Mouse (Mus musculus) intestine, embryonic 14.5 days (tissue): Measurements from ENCODE around the gene Shf. TPM values are rescaled to one million over a fixed set of nuclear protein-coding genes. Genes with fewer than 3 reads are reported as not detected.

ENCODE experiments used
- ATAC-seq: fragments of 200-750 bp; cut with Nextera tagmentation; replicated peaks from 2 replicates; pipeline ENCODE4 v1.8.0; 2017; ENCODE audit warnings: low read depth, moderate number of reproducible peaks, moderate TSS enrichment, moderate library complexity; ENCODE audit not compliant: low FRiP score, low TSS enrichment
- DNase-seq: peaks from one replicate; pipeline ENCODE4 v3.0.0-alpha.2; 2018; ENCODE audit warnings: low spot score
- H3K27ac ChIP-seq: fragments of 300-500 bp; sonication (generic); 2 replicates; pipeline ENCODE4 v1.5.1; 2014; ENCODE audit warnings: low read depth, mild to moderate bottlenecking, control low read depth
- H3K27me3 ChIP-seq: fragments of 300-500 bp; sonication (generic); replicated peaks from 2 replicates; pipeline ENCODE4 v1.6.1; 2014; ENCODE audit warnings: low read length, control low read depth; ENCODE audit not compliant: control insufficient read depth, insufficient read depth
- H3K36me3 ChIP-seq: fragments of 300-500 bp; sonication (generic); 2 replicates; pipeline ENCODE4 v1.6.1; 2014; ENCODE audit warnings: low read length, control low read depth; ENCODE audit not compliant: control insufficient read depth, insufficient read depth
- H3K4me1 ChIP-seq: fragments of 300-500 bp; sonication (generic); replicated peaks from 2 replicates; pipeline ENCODE4 v1.6.1; 2014; ENCODE audit warnings: low read length, control low read depth, mixed read lengths; ENCODE audit not compliant: control insufficient read depth, insufficient read depth
- H3K4me2 ChIP-seq: fragments of 300-500 bp; sonication (generic); 2 replicates; pipeline ENCODE4 v1.6.1; 2014; ENCODE audit warnings: low read length
- H3K4me3 ChIP-seq: fragments of 300-500 bp; sonication (generic); 2 replicates; pipeline ENCODE4 v1.5.1; 2014; ENCODE audit warnings: low read depth, low read length, control low read depth, mixed read lengths
- H3K9ac ChIP-seq: fragments of 300-500 bp; sonication (generic); 2 replicates; pipeline ENCODE4 v1.6.1; 2014; ENCODE audit warnings: mild to moderate bottlenecking, low read length
- H3K9me3 ChIP-seq: fragments of 300-500 bp; sonication (generic); 2 replicates; pipeline ENCODE4 v1.6.1; 2016; ENCODE audit warnings: low read length, control low read depth; ENCODE audit not compliant: control insufficient read depth
- WGBS: fragments of 180-500 bp; shearing (Covaris S2); extraction: QIAGEN DNeasy Blood & Tissue Kit; methylation state at CpG from one replicate; pipeline ENCODE4 v1.1.7; 2014; 5-methylcytosine and 5-hydroxymethylcytosine counted together
- polyA plus RNA-seq: library from polyadenylated mRNA; unstranded; fragments of >200 nt; fragmentation: Nextera tagmentation; extraction: Ambion mirVana; gene quantifications from 2 replicates; pipeline ENCODE4 v1.2.1, GENCODE M21; 2014

Gene Shf
- polyA plus RNA-seq, 1 experiment from 2014 or later = 4.9 TPM

GRCm38 (mm10) chr2:122355389-122355788 lies 13.6 kb downstream of the Shf start:
- H3K36me3 ChIP-seq = peaks cover 46% of the 10 kb centered on the region; the same call in 1 of the 2 replicates
- H3K4me2 ChIP-seq = no peak overlapping the region
- no peaks in the 10 kb centered on the region for H3K9me3 ChIP-seq
- H3K27me3 ChIP-seq = no peaks in the 10 kb centered on the region
- no peak overlapping the region for H3K27ac ChIP-seq
- ATAC-seq (no peak), DNase-seq (no peak)
- no peaks in the 10 kb centered on the region for H3K4me1 ChIP-seq
- H3K9ac ChIP-seq = no peak overlapping the region
- H3K4me3 ChIP-seq = no peak overlapping the region
- 84% methylated on average over 5 of the region's 5 CpGs for whole genome bisulfite sequencing

GRCm38 (mm10) chr2:122354191-122354929 lies 14.6 kb downstream of the Shf start:
- DNase-seq (no peak), ATAC-seq (no peak)
- peaks cover 43% of the 10 kb centered on the region; the same call in 1 of the 2 replicates for H3K36me3 ChIP-seq
- H3K4me2 ChIP-seq = no peak overlapping the region
- no peak overlapping the region for H3K27ac ChIP-seq
- 72% methylated on average over 12 of the region's 12 CpGs for WGBS
- no peaks in the 10 kb centered on the region for H3K9me3 ChIP-seq
- no peak overlapping the region for H3K9ac ChIP-seq
- peaks cover 4% of the 10 kb centered on the region; the same call in 1 of the 2 replicates for H3K4me1 ChIP-seq
- H3K27me3 ChIP-seq = no peaks in the 10 kb centered on the region
- H3K4me3 ChIP-seq = no peak overlapping the region

GRCm38 (mm10) chr2:122353765-122354164 lies 15.2 kb downstream of the Shf start:
- Histone ChIP-seq H3K4me1 (peaks cover 8% of the 10 kb centered on the region), H3K4me2 (no peak overlapping the region), H3K27me3 (no peaks in the 10 kb centered on the region), H3K36me3 (peaks cover 37% of the 10 kb centered on the region; the same call in 1 of the 2 replicates), H3K4me3 (no peak overlapping the region), H3K27ac (no peak overlapping the region), H3K9me3 (no peaks in the 10 kb centered on the region), H3K9ac (no peak overlapping the region)
- ATAC-seq (no peak), DNase-seq (no peak)
- WGBS = 81% methylated on average over 8 of the region's 8 CpGs

GRCm38 (mm10) chr2:122352992-122353391 lies 16.0 kb downstream of the Shf start:
- WGBS = 67% methylated on average over 6 of the region's 6 CpGs
- H3K4me2 ChIP-seq = no peak overlapping the region

GRCm38 (mm10) chr2:122351931-122352329 lies 17.0 kb downstream of the Shf start:
- WGBS = 74% methylated on average over 4 of the region's 4 CpGs
- Histone ChIP-seq H3K27me3 (no peaks in the 10 kb centered on the region), H3K9me3 (no peaks in the 10 kb centered on the region), H3K4me1 (peaks cover 14% of the 10 kb centered on the region), H3K36me3 (peaks cover 33% of the 10 kb centered on the region; the same call in 1 of the 2 replicates), H3K27ac (no peak overlapping the region; the same call in 1 of the 2 replicates), H3K4me2 (no peak overlapping the region), H3K9ac (no peak overlapping the region), H3K4me3 (no peak overlapping the region)
- DNase-seq = no peak
- no peak for ATAC-seq

More at GRCm38 (mm10) chr2:122352992-122353391, 16.0 kb downstream of the Shf start:
- Histone ChIP-seq H3K9ac (no peak overlapping the region), H3K27me3 (no peaks in the 10 kb centered on the region), H3K36me3 (peaks cover 37% of the 10 kb centered on the region; the same call in 1 of the 2 replicates), H3K9me3 (no peaks in the 10 kb centered on the region), H3K4me3 (no peak overlapping the region), H3K4me1 (peaks cover 10% of the 10 kb centered on the region), H3K27ac (no peak overlapping the region)
- ATAC-seq = no peak
- no peak for DNase-seq

GRCm38 (mm10) chr2:122351156-122351930 lies 17.6 kb downstream of the Shf start:
- 73% methylated on average over 5 of the region's 5 CpGs for WGBS
- no peaks in the 10 kb centered on the region for H3K27me3 ChIP-seq
- H3K4me2 ChIP-seq = no peak overlapping the region
- no peak overlapping the region for H3K9ac ChIP-seq
- H3K4me1 ChIP-seq = peaks cover 14% of the 10 kb centered on the region
- peaks cover 30% of the 10 kb centered on the region; the same call in 1 of the 2 replicates for H3K36me3 ChIP-seq
- no peak overlapping the region; the same call in 1 of the 2 replicates for H3K27ac ChIP-seq
- DNase-seq (no peak), ATAC-seq (no peak)
- H3K9me3 ChIP-seq = no peaks in the 10 kb centered on the region
- H3K4me3 ChIP-seq = no peak overlapping the region

GRCm38 (mm10) chr2:122349136-122349785 lies 19.7 kb downstream of the Shf start:
- 12% methylated on average over 14 of the region's 14 CpGs for WGBS
- no peak for DNase-seq
- Histone ChIP-seq H3K4me2 (peak overlapping the region; percentile 81), H3K27ac (peak overlapping the region; percentile 94), H3K36me3 (peaks cover 18% of the 10 kb centered on the region; the same call in 1 of the 2 replicates), H3K4me3 (peak overlapping the region; percentile 52), H3K9ac (peak overlapping the region; percentile 64), H3K4me1 (peaks cover 14% of the 10 kb centered on the region), H3K27me3 (no peaks in the 10 kb centered on the region), H3K9me3 (no peaks in the 10 kb centered on the region)
- peak; percentile 33 for ATAC-seq

GRCm38 (mm10) chr2:122348531-122349131 lies 20.3 kb downstream of the Shf start:
- Histone ChIP-seq H3K36me3 (peaks cover 14% of the 10 kb centered on the region; the same call in 1 of the 2 replicates), H3K9me3 (no peaks in the 10 kb centered on the region), H3K4me3 (peak overlapping the region; percentile 52), H3K4me2 (peak overlapping the region; percentile 81), H3K4me1 (peaks cover 14% of the 10 kb centered on the region), H3K27me3 (no peaks in the 10 kb centered on the region), H3K9ac (peak overlapping the region; percentile 64), H3K27ac (peak overlapping the region; percentile 94)
- DNase-seq (peak; percentile 95), ATAC-seq (peak; percentile 87)
- WGBS = 0% methylated on average over 55 of the region's 63 CpGs
